Mouse (Mus musculus) adrenal gland, postnatal 10 days (tissue): ENCODE measurements around the gene Stat4. TPM values are rescaled to one million over a fixed set of nuclear protein-coding genes. Genes with fewer than 3 reads are reported as not detected.

Source experiments
- DNase-seq: peaks from one replicate; pipeline ENCODE4 v3.0.0; 2021; ENCODE audit warnings: mixed read lengths
- total RNA-seq, 2 experiments: library from RNA; stranded (reverse); gene quantifications; 2 replicates each; pipeline ENCODE4 v1.2.3; 2021

The Stat4 gene
- total RNA-seq, 2 experiments from 2014 or later, result 1.7 to 2.1 TPM

DNA sequence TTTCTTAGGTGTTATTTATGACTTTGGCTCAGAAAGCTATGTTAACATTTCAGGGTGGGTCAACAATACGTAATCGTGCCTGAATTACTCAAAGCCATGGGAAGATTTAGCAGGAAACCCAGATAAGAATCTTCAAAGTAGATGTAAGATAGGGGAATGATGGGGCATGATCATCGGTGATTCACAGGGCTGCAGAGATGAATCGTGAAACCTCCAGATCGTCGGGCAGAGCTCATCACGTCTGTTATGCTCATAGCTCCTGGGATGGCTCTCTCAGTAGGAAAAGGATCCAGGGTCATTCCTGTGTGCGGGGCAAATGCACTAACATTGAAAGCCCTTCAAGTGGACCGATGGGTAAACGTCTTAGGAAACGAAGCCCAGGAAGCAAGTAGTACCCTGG lies 120.3 kb downstream of the Stat4 start:
- peak; percentile 23 for DNase-seq

GRCm38 (mm10) chr1:52111217-52111616 lies 124.3 kb downstream of the Stat4 start:
- DNase-seq, result no peak

GRCm38 (mm10) chr1:52112301-52112700 lies 125.4 kb downstream of the Stat4 start:
- peak; percentile 58 for DNase-seq

DNA sequence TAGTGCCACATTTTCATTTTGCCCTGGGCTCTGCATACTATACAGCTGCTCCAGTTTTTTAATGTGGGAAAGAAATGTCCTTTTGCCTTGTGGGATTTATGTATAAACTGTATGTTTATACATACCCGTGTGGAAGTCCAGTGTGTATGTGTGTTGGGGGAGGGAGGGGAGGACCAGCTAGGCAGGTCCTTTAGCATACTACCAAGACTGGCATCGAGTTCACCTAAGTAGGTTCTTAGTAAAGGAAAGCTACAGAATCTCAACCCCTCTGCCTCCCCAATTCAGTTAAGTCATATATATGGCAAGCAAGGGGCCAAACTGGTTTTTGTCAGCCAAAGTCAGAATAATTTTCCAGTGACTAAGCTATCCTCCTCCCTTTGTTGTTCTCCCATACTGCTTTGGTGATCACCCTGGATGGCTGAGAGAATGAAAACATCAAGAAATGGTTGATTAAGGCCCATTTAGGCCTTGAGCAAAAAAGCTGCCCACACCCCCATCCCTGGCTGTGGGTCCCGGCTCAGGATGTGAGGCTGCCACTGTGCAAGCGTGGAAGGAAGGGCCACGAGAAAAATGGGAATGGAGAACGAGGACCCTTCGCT lies 126.2 kb downstream of the Stat4 start:
- no peak for DNase-seq

DNA sequence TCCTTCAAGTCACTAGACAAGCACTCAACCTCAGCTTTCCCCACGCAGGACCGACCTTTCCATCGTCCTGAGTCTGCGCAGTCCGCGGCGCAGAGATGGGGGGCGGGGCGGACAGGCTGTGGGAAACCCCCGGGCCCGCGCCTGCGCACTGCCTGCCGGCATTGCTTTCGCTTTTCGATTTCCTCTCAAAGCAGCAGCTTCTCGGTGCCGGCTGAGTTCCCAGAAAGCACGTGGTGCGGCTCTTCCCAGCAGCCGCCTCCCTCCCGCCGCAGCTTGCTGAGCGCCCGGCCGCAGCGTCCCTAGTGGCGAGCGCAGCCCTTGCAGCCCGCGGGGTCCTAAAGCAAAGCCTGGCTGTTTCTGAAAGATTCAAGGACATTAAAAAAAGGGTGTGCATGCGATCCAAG lies 126.7 kb downstream of the Stat4 start:
- peak; percentile 99 for DNase-seq

- DNase-seq, result no peak
These were observed 129.5 kb downstream of the Stat4 start for GRCm38 (mm10) chr1:52116441-52116840.

- DNase-seq, result no peak
These were observed 130.8 kb downstream of the Stat4 start for GRCm38 (mm10) chr1:52117777-52118176.

DNA sequence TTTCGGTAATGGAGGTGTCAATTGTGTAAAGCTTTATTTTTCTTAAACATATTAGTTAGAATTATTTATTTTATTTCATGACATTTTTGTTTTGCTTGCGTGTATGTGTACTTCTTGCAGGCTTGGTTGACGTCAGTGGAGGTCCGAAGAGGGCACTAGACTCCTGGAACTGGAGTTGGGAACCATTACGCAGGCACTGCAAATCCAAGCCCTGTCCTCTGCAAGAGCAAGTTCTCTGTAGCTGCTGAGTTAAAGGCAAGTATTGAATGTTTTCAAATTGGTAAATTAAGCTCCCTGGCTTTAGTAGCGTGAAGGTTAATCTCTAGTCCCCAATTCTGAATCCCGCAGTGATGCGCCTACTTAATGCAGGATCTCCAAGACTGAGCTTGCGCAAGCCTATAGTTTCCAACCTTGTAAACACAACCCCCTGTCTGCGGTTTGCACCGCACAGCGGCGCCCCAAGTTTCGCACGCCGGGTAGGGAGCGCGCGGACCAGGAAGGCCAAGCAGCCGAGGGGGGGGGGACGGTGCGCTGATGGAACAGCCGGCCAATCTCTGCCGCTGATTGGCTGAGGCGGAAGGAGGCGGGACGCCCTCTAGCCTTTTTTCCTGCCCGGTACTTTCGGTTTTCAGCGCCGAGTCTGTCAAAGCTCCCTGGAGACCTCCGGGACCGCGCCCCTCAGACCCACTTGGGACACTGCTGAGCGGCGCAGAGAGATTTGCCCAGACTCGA lies 132.1 kb downstream of the Stat4 start, which contains the start of gene Stat1:
TSS of gene Stat1 (plus strand) at position 581 of the 732 bp plus-strand sequence.
- peak; percentile 94 for DNase-seq

- no peak for DNase-seq
These were observed 132.7 kb downstream of the Stat4 start for GRCm38 (mm10) chr1:52119691-52120090.

GRCm38 (mm10) chr1:52120191-52120590 lies 133.2 kb downstream of the Stat4 start:
- DNase-seq, result no peak

DNA sequence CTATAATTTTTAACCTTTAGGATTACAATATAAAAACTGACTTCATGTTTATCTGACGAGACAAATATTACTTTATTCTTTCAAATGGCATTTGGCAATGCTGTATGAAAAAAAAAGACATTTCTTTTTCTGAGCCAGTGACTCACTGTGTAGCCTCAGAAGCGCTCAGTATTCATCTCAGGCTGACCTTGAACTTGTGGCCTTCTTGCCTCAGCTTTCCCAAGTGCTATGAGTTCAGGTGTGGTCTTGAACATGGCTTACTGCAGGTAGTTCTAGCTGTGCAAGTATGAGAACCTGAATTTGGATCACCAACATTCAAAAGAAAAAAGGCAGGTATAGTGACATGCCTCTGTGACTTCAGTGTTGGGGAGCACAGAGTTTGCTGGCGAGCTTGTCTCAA lies 134.1 kb downstream of the Stat4 start:
- DNase-seq, result no peak

DNA sequence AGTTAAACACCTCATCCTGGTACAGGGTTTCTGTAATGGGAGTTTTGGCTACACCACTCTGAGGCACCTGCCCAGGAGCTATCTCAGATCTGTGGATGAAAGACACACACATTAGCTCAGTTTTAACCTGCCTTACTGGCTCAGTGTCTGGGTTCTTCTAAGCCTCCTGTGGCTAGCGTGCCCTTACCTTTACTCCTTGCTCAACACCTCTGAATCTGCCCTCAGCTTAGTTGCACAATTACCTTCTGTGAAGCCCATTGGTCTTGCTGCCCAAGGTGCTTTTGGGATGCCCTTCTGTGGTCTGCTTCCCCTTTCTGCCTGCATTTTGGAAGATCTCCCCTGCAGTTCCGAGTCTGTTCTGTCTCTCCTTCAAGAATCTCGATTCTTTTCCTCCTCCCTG lies 137.9 kb downstream of the Stat4 start:
- DNase-seq, result no peak

GRCm38 (mm10) chr1:52127350-52127749 lies 140.4 kb downstream of the Stat4 start:
- DNase-seq, result no peak

DNA sequence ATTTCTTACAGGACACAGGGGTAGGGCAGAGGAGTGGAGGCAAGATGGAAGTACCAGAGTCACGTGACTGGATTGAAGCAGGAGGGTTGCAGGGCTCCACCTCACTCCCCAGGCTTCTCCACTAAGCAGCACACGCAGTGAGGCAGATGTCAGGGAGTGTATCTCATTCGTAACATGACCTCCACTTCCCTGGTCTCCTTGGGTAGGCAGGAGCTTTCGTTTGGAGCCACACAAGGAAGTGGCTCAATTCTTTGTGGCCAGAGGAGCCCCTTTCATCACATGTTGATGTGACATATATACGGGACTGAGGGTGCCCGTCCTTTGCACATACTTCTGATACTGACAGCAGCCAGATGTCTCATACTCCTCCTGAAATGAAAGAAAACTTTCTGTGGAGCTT lies 142.8 kb downstream of the Stat4 start:
- DNase-seq, result no peak

DNA sequence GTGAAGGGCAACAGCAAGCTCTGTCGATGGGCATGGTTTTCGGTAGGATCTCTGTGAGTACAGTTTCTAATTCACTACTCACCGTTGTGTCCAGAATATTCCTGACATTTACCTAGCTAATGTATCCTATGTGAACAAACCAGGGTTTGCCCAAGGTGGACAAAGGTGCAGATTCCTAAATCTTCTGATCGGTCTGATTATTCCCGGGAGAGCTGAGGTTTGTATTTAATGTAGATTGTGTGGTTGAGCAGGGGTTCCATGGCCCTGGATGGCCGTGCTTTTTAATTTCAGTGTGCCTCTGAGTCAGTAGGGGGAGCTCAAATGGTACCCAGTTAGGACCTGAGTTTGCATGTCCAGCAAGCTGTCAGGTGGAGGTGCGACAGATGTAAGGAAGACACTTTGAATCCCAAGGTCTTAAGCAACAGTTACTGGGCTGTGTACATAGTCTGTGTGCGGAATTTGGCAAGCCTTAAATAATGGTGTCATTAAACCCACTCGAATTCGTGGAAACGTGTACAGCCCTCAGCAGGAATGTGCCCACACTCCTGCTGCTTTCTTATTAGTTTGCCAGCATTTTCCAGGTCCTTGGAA lies 144.9 kb downstream of the Stat4 start:
- no peak for DNase-seq

DNA sequence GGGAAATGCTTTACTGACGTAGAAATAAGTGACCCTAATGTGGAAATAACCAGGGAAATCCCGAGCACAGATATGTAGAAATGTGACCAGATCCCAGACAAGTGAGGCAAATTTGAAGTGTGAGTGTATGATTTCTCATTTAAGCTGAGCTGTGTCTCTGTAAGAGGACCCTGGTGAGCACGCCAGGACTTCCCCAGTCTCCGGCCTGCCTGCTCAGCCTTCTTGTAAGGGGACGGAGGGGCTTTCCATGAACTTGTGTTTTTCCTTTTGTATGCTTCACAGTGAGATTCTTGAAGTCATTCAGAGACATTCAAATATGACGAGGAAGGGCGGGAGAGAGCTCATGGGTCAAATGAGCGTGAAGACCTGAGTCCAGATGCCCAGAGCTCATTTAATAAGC lies 146.3 kb downstream of the Stat4 start:
- no peak for DNase-seq

- no peak for DNase-seq
These were observed 150.3 kb downstream of the Stat4 start for GRCm38 (mm10) chr1:52137292-52137691.

- DNase-seq, result no peak
These were observed 153.6 kb downstream of the Stat4 start for GRCm38 (mm10) chr1:52140534-52140933.

GRCm38 (mm10) chr1:52141482-52141881 lies 154.5 kb downstream of the Stat4 start:
- peak; percentile 35 for DNase-seq

- no peak for DNase-seq
These were observed 155.2 kb downstream of the Stat4 start for GRCm38 (mm10) chr1:52142117-52142516.

DNA sequence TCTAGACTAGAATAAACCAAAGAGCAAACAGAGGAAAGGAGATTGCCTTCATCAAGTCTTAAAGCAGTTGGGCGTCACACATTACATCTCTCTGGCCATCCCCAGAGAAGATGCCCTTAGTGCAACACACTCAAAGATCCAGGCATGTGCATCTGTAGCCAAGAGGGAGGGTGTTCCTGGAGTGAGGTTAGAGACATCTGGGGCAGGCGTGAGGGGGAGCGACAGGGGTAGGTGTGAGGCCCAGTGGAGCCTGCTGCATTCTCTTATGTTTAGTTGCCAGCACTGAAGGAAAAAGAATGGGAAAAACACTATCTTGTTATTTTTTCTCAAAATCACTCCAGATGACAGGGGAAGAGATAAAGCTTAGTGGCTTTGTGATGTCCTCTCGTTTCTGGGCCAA lies 156.2 kb downstream of the Stat4 start:
- DNase-seq, result no peak

GRCm38 (mm10) chr1:52143596-52144156 lies 156.7 kb downstream of the Stat4 start:
- no peak for DNase-seq

DNA sequence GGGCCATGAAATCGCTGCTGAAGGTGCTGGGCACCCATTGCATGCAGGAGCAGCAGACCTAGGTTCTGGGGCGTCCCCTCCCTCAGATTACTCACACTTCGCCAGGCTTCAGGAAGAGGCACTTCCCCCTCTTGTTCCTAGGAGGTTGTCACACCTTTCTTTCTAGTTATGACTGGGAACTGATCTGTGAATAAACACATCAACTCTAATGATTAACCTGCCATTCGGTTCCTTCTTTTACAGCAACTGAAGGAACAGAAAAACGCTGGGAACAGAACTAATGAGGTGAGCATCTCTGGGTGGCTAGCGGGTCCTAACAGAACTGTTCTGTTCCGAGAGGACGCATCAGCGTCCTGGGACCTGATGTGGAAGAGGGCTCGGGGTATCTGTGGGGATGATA lies 158.0 kb downstream of the Stat4 start:
- no peak for DNase-seq
